Mouse (Mus musculus): ENCODE measurements around the gene Spats2l. TPM values are rescaled to one million over a fixed set of nuclear protein-coding genes. Genes with fewer than 3 reads are reported as not detected.
A peak's percentile ranks its signal among the peaks of the same experiment; 100 is the strongest.

The Spats2l gene
- polyA plus RNA-seq, 1 experiment from 2014 or later, result 67.7 TPM

GRCm38 (mm10) chr1:57833145-57833544 lies 59.2 kb downstream of the Spats2l start:
- no peaks in the 10 kb centered on the region for H3K9me3 ChIP-seq
- 0 out of 2 replicates have a peak, but pooled peaks cover 3% of the 10 kb centered on the region for H3K4me1 ChIP-seq (replicated peaks)
- no peak overlapping the region for H3K4me3 ChIP-seq
- H3K36me3 ChIP-seq, result 0 out of 2 replicates have a peak, but pooled peaks cover 2% of the 10 kb centered on the region
- H3K9ac ChIP-seq, result no peak overlapping the region
- no peak for ATAC-seq (ENCODE audit: low FRiP score)
- H3K4me2 ChIP-seq, result no peak overlapping the region
- no peak overlapping the region for H3K27ac ChIP-seq
- 89% methylated on average over 2 of the region's 2 CpGs for WGBS
- H3K27me3 ChIP-seq, result no peaks in the 10 kb centered on the region

DNA sequence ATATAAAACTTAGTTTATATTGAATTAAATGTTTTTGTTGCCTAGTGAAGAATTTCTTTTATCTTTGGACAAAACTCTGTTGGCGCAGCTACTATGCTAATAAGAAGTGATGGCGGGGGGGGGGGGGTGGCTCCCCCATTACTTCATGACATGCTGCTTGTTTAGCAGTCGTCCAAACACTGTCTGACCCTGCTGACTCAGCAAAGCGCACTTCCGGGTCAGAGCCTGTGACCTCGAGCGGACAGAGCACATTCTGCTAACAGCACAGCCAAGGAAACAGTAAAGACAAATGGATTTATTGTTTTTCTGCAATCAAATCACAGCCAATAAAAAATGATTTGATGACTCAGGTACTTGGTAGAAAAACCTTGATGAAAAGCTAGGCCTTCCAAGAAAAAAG lies 61.2 kb downstream of the Spats2l start:
- no peaks in the 10 kb centered on the region for H3K9me3 ChIP-seq
- no peak overlapping the region for H3K4me2 ChIP-seq
- WGBS, result 46% methylated on average over 7 of the region's 7 CpGs
- no peak overlapping the region for H3K9ac ChIP-seq
- no peak overlapping the region for H3K4me3 ChIP-seq
- H3K27ac ChIP-seq, result no peak overlapping the region
- no peak for ATAC-seq (ENCODE audit: low FRiP score)
- H3K36me3 ChIP-seq, result 0 out of 2 replicates have a peak, but pooled peaks cover 2% of the 10 kb centered on the region
- H3K4me1 ChIP-seq (replicated peaks), result 0 out of 2 replicates have a peak, but pooled peaks cover 3% of the 10 kb centered on the region
- H3K27me3 ChIP-seq, result no peaks in the 10 kb centered on the region

GRCm38 (mm10) chr1:57836686-57837317 lies 62.8 kb downstream of the Spats2l start:
- ATAC-seq (ENCODE audit: low FRiP score), result no peak
- Histone ChIP-seq H3K9me3 (no peaks in the 10 kb centered on the region), H3K27ac (no peak overlapping the region), H3K9ac (no peak overlapping the region), H3K36me3 (0 out of 2 replicates have a peak, but pooled peaks cover 2% of the 10 kb centered on the region), H3K4me3 (no peak overlapping the region), H3K4me2 (no peak overlapping the region), H3K27me3 (no peaks in the 10 kb centered on the region), H3K4me1 (replicated peaks) (0 out of 2 replicates have a peak, but pooled peaks cover 3% of the 10 kb centered on the region)
- 84% methylated on average over 5 of the region's 5 CpGs for WGBS

- Histone ChIP-seq H3K4me3 (no peak overlapping the region), H3K27ac (no peak overlapping the region), H3K4me2 (no peak overlapping the region), H3K9me3 (no peaks in the 10 kb centered on the region), H3K36me3 (no peaks in the 10 kb centered on the region), H3K9ac (no peak overlapping the region), H3K4me1 (replicated peaks) (no peaks in the 10 kb centered on the region), H3K27me3 (no peaks in the 10 kb centered on the region)
- 91% methylated on average over 6 of the region's 6 CpGs for WGBS
- ATAC-seq (ENCODE audit: low FRiP score), result no peak
Observed at GRCm38 (mm10) chr1:57839863-57840262, 65.9 kb downstream of the Spats2l start.

GRCm38 (mm10) chr1:57845054-57845722 lies 71.2 kb downstream of the Spats2l start:
- H3K9me3 ChIP-seq, result no peaks in the 10 kb centered on the region
- peaks cover 21% of the 10 kb centered on the region for H3K4me1 ChIP-seq (replicated peaks)
- no peak for ATAC-seq (ENCODE audit: low FRiP score)
- H3K27ac ChIP-seq, result no peak overlapping the region
- 84% methylated on average over 9 of the region's 9 CpGs for WGBS
- H3K9ac ChIP-seq, result no peak overlapping the region
- H3K27me3 ChIP-seq, result no peaks in the 10 kb centered on the region
- H3K4me2 ChIP-seq, result no peak overlapping the region
- H3K36me3 ChIP-seq, result no peaks in the 10 kb centered on the region
- no peak overlapping the region for H3K4me3 ChIP-seq

DNA sequence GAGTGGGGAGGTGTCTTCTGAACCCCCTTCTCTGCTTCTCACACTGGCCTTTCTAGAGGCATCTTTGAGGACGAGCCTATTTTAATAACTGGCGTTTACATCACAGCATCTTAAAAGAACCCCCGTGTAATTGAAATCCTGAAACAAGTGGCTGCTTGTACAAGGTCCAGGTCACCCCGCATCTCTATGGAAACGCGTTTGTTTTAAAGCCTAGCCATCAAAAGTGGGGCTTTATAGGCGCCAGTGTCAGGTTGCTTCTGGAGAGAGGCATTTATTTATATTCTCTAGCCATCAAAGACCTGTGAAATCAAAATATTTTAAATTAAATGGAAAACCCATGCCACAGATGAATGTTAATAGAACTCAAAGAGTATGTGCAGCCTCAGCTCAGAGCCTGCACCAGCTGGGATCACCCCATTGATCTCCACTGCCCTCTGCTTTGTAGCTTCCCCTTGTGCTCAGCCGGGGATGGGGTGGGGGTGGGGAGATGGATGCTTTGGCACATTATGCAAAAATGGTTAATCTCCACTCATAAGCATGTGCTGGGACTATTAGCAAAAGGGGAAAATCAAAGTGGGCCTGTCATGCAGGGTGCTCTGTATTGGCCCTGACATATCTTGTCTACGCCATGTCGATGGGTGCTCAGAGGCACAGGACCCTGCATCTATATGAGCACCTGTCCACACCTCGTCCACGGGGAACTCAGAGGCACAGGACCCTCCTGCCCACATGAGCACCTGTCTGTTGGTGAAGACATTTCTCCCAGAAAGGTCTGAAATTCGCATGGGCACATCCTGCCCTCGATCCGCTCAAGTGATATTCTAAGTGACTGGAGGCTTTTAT lies 73.1 kb downstream of the Spats2l start:
- Histone ChIP-seq H3K4me3 (no peak overlapping the region), H3K4me1 (replicated peaks) (peaks cover 21% of the 10 kb centered on the region), H3K36me3 (no peaks in the 10 kb centered on the region), H3K27ac (peak overlapping the region; percentile 64), H3K27me3 (no peaks in the 10 kb centered on the region), H3K9ac (no peak overlapping the region), H3K4me2 (no peak overlapping the region), H3K9me3 (no peaks in the 10 kb centered on the region)
- 33% methylated on average over 15 of the region's 15 CpGs for WGBS
- peak; percentile 67; the same call in 1 of the 2 replicates for ATAC-seq (ENCODE audit: low FRiP score)

- Histone ChIP-seq H3K27ac (no peak overlapping the region), H3K4me3 (no peak overlapping the region), H3K27me3 (no peaks in the 10 kb centered on the region), H3K9me3 (no peaks in the 10 kb centered on the region), H3K4me1 (replicated peaks) (peaks cover 21% of the 10 kb centered on the region), H3K4me2 (no peak overlapping the region), H3K9ac (no peak overlapping the region), H3K36me3 (no peaks in the 10 kb centered on the region)
- ATAC-seq (ENCODE audit: low FRiP score), result no peak
- 83% methylated on average over 4 of the region's 4 CpGs for WGBS
Observed at GRCm38 (mm10) chr1:57849087-57849486, 75.1 kb downstream of the Spats2l start.

DNA sequence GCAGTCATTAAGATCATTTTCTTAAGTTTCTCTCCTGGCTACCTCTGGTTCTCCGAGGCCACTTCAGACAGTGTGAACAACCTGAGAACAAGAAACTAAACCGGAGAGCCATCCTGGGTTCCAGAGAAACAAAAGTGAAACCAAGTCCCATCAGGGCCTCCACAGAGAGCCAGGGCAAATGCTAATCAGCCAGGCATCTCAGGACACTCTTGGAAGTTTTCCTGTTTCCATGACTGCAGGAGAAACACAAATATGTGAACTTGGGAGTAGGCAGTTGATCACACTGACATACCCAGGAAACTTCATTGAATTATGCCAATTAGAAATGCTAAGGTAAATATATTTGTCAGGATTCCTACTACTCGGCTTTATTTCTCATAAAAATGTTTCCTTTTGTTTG lies 76.0 kb downstream of the Spats2l start:
- H3K4me3 ChIP-seq, result no peak overlapping the region
- WGBS, result 43% methylated on average over 3 of the region's 3 CpGs
- peaks cover 21% of the 10 kb centered on the region for H3K4me1 ChIP-seq (replicated peaks)
- no peaks in the 10 kb centered on the region for H3K36me3 ChIP-seq
- no peak overlapping the region for H3K27ac ChIP-seq
- no peaks in the 10 kb centered on the region for H3K27me3 ChIP-seq
- no peak overlapping the region for H3K9ac ChIP-seq
- no peak for ATAC-seq (ENCODE audit: low FRiP score)
- H3K4me2 ChIP-seq, result no peak overlapping the region
- no peaks in the 10 kb centered on the region for H3K9me3 ChIP-seq

DNA sequence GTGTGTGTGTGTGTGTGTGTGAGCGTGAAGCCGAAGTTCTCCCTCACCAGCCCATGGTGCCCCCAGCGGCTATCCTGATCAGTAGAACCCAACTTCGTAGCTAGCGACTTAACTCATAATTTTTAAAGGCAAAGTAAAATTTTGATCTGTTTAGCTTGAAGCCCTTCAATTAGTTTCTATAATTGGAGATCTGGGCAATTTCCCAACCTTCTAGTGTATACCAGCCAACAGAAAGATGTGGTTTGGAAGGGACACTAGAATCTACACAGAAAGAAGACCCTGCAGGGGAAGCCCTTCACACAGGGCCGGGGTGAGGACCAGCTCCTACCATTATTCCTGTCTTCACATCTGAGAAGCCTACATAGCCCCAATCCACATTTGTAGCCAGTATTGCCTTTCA lies 77.9 kb downstream of the Spats2l start:
- H3K4me2 ChIP-seq, result no peak overlapping the region
- H3K9me3 ChIP-seq, result no peaks in the 10 kb centered on the region
- no peak overlapping the region for H3K9ac ChIP-seq
- ATAC-seq (ENCODE audit: low FRiP score), result no peak
- 96% methylated on average over 6 of the region's 6 CpGs for WGBS
- H3K4me3 ChIP-seq, result no peak overlapping the region
- peaks cover 15% of the 10 kb centered on the region for H3K4me1 ChIP-seq (replicated peaks)
- no peaks in the 10 kb centered on the region for H3K36me3 ChIP-seq
- H3K27me3 ChIP-seq, result no peaks in the 10 kb centered on the region
- no peak overlapping the region for H3K27ac ChIP-seq

DNA sequence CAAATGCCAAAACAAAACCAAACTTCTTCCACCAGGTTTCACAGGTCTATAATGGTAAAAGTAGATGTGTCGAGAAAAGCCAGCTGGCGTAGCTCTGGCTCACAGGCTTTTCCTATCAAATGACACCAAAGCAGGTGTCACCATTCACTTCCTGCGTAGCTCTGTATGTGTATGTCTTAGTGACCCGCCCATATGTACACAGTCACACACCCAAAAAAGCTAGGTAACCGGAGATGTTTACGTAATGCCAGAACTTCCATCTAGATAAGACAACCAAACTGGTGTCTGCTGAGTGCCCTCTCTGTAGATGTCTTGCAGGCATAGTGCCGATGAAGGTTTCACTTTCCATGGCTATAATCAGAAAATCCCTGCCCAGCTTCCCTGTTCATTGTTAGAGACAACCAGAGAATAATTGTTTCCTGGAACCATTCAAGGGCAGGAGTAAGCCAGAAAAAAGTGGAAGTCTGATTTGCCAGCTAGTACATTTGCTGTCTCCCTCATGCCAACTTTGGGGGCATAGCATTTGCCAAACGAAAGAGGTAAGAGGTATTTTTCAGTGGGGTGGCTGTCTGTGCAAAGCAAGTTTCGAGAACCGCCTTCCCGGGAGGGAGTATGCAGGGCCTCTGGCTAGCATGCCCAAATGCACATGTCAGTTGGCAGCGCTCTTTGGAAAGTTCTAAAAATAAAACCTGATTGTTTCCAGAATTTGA lies 78.8 kb downstream of the Spats2l start:
- Histone ChIP-seq H3K36me3 (no peaks in the 10 kb centered on the region), H3K27ac (no peak overlapping the region), H3K27me3 (no peaks in the 10 kb centered on the region), H3K4me3 (no peak overlapping the region), H3K9me3 (no peaks in the 10 kb centered on the region), H3K9ac (no peak overlapping the region), H3K4me2 (no peak overlapping the region), H3K4me1 (replicated peaks) (peaks cover 9% of the 10 kb centered on the region)
- no peak for ATAC-seq (ENCODE audit: low FRiP score)
- WGBS, result 90% methylated on average over 12 of the region's 12 CpGs

DNA sequence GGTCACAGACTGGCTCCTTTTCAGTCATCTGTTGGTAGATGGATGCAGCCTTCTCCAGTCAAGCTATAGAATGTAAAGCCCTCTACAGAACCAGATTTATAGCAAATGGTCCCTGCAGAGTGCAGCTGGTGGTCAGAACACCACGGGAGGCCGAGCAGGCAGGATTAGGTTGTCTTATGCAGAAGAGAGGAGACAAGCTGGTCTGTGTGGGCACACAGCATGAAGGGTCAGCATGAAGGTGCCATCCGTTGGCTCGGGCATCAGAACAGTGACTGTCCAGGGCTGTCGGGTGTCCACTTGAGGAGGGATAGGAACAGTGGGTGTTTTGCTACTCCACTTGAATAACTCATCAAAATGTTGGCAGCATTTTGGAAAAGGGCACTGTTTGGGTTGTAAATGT lies 83.8 kb downstream of the Spats2l start:
- Histone ChIP-seq H3K4me3 (no peak overlapping the region), H3K27me3 (no peaks in the 10 kb centered on the region), H3K4me1 (replicated peaks) (peaks cover 21% of the 10 kb centered on the region), H3K9ac (no peak overlapping the region), H3K9me3 (no peaks in the 10 kb centered on the region), H3K27ac (no peak overlapping the region), H3K36me3 (no peaks in the 10 kb centered on the region), H3K4me2 (no peak overlapping the region)
- ATAC-seq (ENCODE audit: low FRiP score), result no peak
- 29% methylated on average over 5 of the region's 5 CpGs for WGBS

DNA sequence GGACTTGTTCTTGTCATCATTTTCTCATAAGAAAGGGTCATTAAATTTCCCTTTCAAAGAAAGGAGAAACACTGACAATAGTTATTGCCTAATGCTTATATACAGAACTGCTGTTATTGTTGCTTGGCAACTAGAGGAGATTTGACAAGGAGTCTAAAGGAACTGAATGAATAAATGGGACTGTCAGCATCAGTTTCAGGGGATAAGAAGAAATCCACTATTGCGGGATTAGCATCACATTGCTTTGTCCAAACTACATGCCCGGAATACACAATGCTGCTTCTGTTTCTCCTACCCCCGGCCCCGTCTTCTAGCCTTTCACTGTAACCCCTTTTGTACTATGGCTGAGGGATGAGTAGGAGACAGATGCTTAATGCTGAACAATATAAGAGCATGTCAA lies 88.1 kb downstream of the Spats2l start:
- Histone ChIP-seq H3K4me1 (replicated peaks) (peaks cover 21% of the 10 kb centered on the region), H3K27me3 (no peaks in the 10 kb centered on the region), H3K4me3 (no peak overlapping the region), H3K9me3 (no peaks in the 10 kb centered on the region), H3K4me2 (no peak overlapping the region), H3K36me3 (no peaks in the 10 kb centered on the region), H3K27ac (peak overlapping the region; percentile 66), H3K9ac (no peak overlapping the region)
- peak; percentile 81 for ATAC-seq (ENCODE audit: low FRiP score)
- WGBS, result 15% methylated on average over 4 of the region's 4 CpGs
